Mouse (Mus musculus): ENCODE measurements around the gene Zfp109. TPM values are rescaled to one million over a fixed set of nuclear protein-coding genes. Genes with fewer than 3 reads are reported as not detected.
A peak's percentile ranks its signal among the peaks of the same experiment; 100 is the strongest.

Gene Zfp109
- polyA plus RNA-seq, 1 experiment from 2014 or later, result 1.2 TPM

- H3K27me3 ChIP-seq (replicated peaks; ENCODE audit: insufficient read depth, low read length), result no peaks in the 10 kb centered on the region
- no peak overlapping the region for H3K9ac ChIP-seq (replicated peaks; ENCODE audit: low read depth)
- 95% methylated on average over 4 of the region's 4 CpGs for WGBS
- no peak overlapping the region for H3K4me3 ChIP-seq (ENCODE audit: low read depth, low read length)
- no peaks in the 10 kb centered on the region for H3K9me3 ChIP-seq (ENCODE audit: low read length)
- ATAC-seq (no peak), DNase-seq (ENCODE audit: low spot score) (no peak)
- no peak overlapping the region for H3K4me2 ChIP-seq (replicated peaks; ENCODE audit: low read depth, low read length)
- no peak overlapping the region for H3K27ac ChIP-seq (ENCODE audit: low read length)
- no peak for TF ChIP-seq CTCF (IDR thresholded peaks at IDR 0.05)
- no peak for TF ChIP-seq EP300 (IDR thresholded peaks at IDR 0.05)
- H3K36me3 ChIP-seq (ENCODE audit: insufficient read depth, low read length), result peaks cover 7% of the 10 kb centered on the region; the same call in 1 of the 2 replicates
- peaks cover 3% of the 10 kb centered on the region; the same call in 1 of the 2 replicates for H3K4me1 ChIP-seq (ENCODE audit: insufficient read depth, low read depth, low read length)
These were observed 37.1 kb upstream of the Zfp109 start for GRCm38 (mm10) chr7:24274456-24274855.

GRCm38 (mm10) chr7:24271191-24271590 lies 33.8 kb upstream of the Zfp109 start:
- no peak for ATAC-seq
- DNase-seq (ENCODE audit: low spot score), result no peak
- Histone ChIP-seq H3K27me3 (replicated peaks; ENCODE audit: insufficient read depth, low read length) (no peaks in the 10 kb centered on the region), H3K9me3 (ENCODE audit: low read length) (no peaks in the 10 kb centered on the region), H3K4me2 (replicated peaks; ENCODE audit: low read depth, low read length) (no peak overlapping the region), H3K9ac (replicated peaks; ENCODE audit: low read depth) (no peak overlapping the region), H3K36me3 (ENCODE audit: insufficient read depth, low read length) (peaks cover 7% of the 10 kb centered on the region; the same call in 1 of the 2 replicates), H3K4me3 (ENCODE audit: low read depth, low read length) (no peak overlapping the region), H3K4me1 (ENCODE audit: insufficient read depth, low read depth, low read length) (peaks cover 3% of the 10 kb centered on the region; the same call in 1 of the 2 replicates), H3K27ac (ENCODE audit: low read length) (no peak overlapping the region)
- 87% methylated on average over 6 of the region's 6 CpGs for WGBS
- no peak for TF ChIP-seq CTCF (IDR thresholded peaks at IDR 0.05)
- TF ChIP-seq EP300 (IDR thresholded peaks at IDR 0.05), result no peak

- Histone ChIP-seq H3K4me1 (ENCODE audit: insufficient read depth, low read depth, low read length) (peaks cover 3% of the 10 kb centered on the region; the same call in 1 of the 2 replicates), H3K9me3 (ENCODE audit: low read length) (no peaks in the 10 kb centered on the region), H3K4me3 (ENCODE audit: low read depth, low read length) (peak within 1 kb of the TSS; percentile 61), H3K27me3 (replicated peaks; ENCODE audit: insufficient read depth, low read length) (no peaks in the 10 kb centered on the region), H3K36me3 (ENCODE audit: insufficient read depth, low read length) (peaks cover 7% of the 10 kb centered on the region; the same call in 1 of the 2 replicates), H3K4me2 (replicated peaks; ENCODE audit: low read depth, low read length) (peak within 1 kb of the TSS; percentile 79), H3K9ac (replicated peaks; ENCODE audit: low read depth) (peak within 1 kb of the TSS; percentile 52; the same call in 1 of the 2 replicates), H3K27ac (ENCODE audit: low read length) (0 out of 2 replicates have a peak within 1 kb of the TSS, but pooled peaks have one; percentile 57)
- TF ChIP-seq CTCF (IDR thresholded peaks at IDR 0.05) (no peak), EP300 (IDR thresholded peaks at IDR 0.05) (no peak)
- ATAC-seq (peak; percentile 99), DNase-seq (ENCODE audit: low spot score) (peak; percentile 94)
- WGBS, result 2% methylated on average over 12 of the region's 12 CpGs
These were observed 32.9 kb upstream of the Zfp109 start, which contains the start of gene Zfp93 for GRCm38 (mm10) chr7:24270288-24270672. Gene Zfp93 (plus strand): TSS chr7:24270420.

- no peak overlapping the region; the same call in 1 of the 2 replicates for H3K9ac ChIP-seq (replicated peaks; ENCODE audit: low read depth)
- no peak overlapping the region for H3K27ac ChIP-seq (ENCODE audit: low read length)
- H3K36me3 ChIP-seq (ENCODE audit: insufficient read depth, low read length), result peaks cover 6% of the 10 kb centered on the region; the same call in 1 of the 2 replicates
- ATAC-seq (peak; percentile 20), DNase-seq (ENCODE audit: low spot score) (no peak)
- H3K4me2 ChIP-seq (replicated peaks; ENCODE audit: low read depth, low read length), result peak overlapping the region; percentile 79
- peak overlapping the region; percentile 61 for H3K4me3 ChIP-seq (ENCODE audit: low read depth, low read length)
- H3K27me3 ChIP-seq (replicated peaks; ENCODE audit: insufficient read depth, low read length), result no peaks in the 10 kb centered on the region
- H3K9me3 ChIP-seq (ENCODE audit: low read length), result no peaks in the 10 kb centered on the region
- TF ChIP-seq EP300 (IDR thresholded peaks at IDR 0.05), result no peak
- no peak for TF ChIP-seq CTCF (IDR thresholded peaks at IDR 0.05)
- peaks cover 3% of the 10 kb centered on the region; the same call in 1 of the 2 replicates for H3K4me1 ChIP-seq (ENCODE audit: insufficient read depth, low read depth, low read length)
- WGBS, result 32% methylated on average over 7 of the region's 7 CpGs
These were observed 32.4 kb upstream of the Zfp109 start for GRCm38 (mm10) chr7:24269667-24270287.

- WGBS, result 80% methylated on average over 3 of the region's 3 CpGs
- H3K4me2 ChIP-seq (replicated peaks; ENCODE audit: low read depth, low read length), result no peak overlapping the region
- no peak overlapping the region for H3K4me3 ChIP-seq (ENCODE audit: low read depth, low read length)
- H3K27ac ChIP-seq (ENCODE audit: low read length), result no peak overlapping the region
- DNase-seq (ENCODE audit: low spot score) (no peak), ATAC-seq (no peak)
- no peaks in the 10 kb centered on the region for H3K9me3 ChIP-seq (ENCODE audit: low read length)
- H3K4me1 ChIP-seq (ENCODE audit: insufficient read depth, low read depth, low read length), result peaks cover 3% of the 10 kb centered on the region; the same call in 1 of the 2 replicates
- H3K9ac ChIP-seq (replicated peaks; ENCODE audit: low read depth), result no peak overlapping the region
- peaks cover 1% of the 10 kb centered on the region; the same call in 1 of the 2 replicates for H3K36me3 ChIP-seq (ENCODE audit: insufficient read depth, low read length)
- TF ChIP-seq EP300 (IDR thresholded peaks at IDR 0.05), result no peak
- no peak for TF ChIP-seq CTCF (IDR thresholded peaks at IDR 0.05)
- no peaks in the 10 kb centered on the region for H3K27me3 ChIP-seq (replicated peaks; ENCODE audit: insufficient read depth, low read length)
These were observed 31.9 kb upstream of the Zfp109 start for GRCm38 (mm10) chr7:24269256-24269655.

- no peak for TF ChIP-seq CTCF (IDR thresholded peaks at IDR 0.05)
- TF ChIP-seq EP300 (IDR thresholded peaks at IDR 0.05), result no peak
- H3K36me3 ChIP-seq (ENCODE audit: insufficient read depth, low read length), result no peaks in the 10 kb centered on the region
- 72% methylated on average over 24 of the region's 24 CpGs for WGBS
- H3K9me3 ChIP-seq (ENCODE audit: low read length), result no peaks in the 10 kb centered on the region
- no peak for DNase-seq (ENCODE audit: low spot score)
- H3K27ac ChIP-seq (ENCODE audit: low read length), result no peak overlapping the region
- ATAC-seq, result no peak
- peaks cover 3% of the 10 kb centered on the region; the same call in 1 of the 2 replicates for H3K4me1 ChIP-seq (ENCODE audit: insufficient read depth, low read depth, low read length)
- no peaks in the 10 kb centered on the region for H3K27me3 ChIP-seq (replicated peaks; ENCODE audit: insufficient read depth, low read length)
- no peak overlapping the region for H3K9ac ChIP-seq (replicated peaks; ENCODE audit: low read depth)
- H3K4me2 ChIP-seq (replicated peaks; ENCODE audit: low read depth, low read length), result no peak overlapping the region
- H3K4me3 ChIP-seq (ENCODE audit: low read depth, low read length), result no peak overlapping the region
These were observed 31.1 kb upstream of the Zfp109 start for GRCm38 (mm10) chr7:24268176-24269155.
